ENCODE assay signal across 8 mouse cellular contexts in the genomic region with DNA sequence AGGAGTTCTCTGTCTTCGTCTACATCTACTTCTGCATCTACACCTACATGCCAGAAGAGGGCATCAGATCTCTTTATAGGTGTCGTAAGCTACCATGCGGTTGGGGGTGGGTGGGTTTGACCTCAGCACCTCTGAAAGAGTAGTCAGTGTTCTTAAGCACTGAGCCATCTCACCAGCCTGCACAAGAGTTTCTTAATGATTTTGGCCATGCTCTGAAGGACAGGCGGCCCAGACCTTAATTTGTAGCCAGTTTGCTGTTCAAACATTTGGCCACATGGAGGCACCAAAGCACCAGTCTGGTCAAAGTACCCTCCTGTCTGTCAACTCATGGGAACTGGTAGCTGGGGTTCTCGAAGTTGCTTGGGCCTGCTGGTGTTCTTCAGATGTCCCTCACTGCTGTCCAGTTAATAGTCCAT. TPM values are rescaled to one million over a fixed set of nuclear protein-coding genes. Genes with fewer than 3 reads are reported as not detected.
A peak's percentile ranks its signal among the peaks of the same experiment; 100 is the strongest.
DNase-seq lines count a peak whose midpoint lies in the region; ATAC-seq and TF ChIP-seq lines count a peak whose summit lies in the region.

No protein-coding gene starts in this region.

- TF ChIP-seq POLR2A in bone marrow macrophage, adult 2 months (IDR thresholded peaks at IDR 0.05; ENCODE audit: borderline replicate concordance, low read depth, low read length): no peak
- TF ChIP-seq POLR2A in embryonic fibroblast, embryonic 13.5 days (IDR thresholded peaks at IDR 0.05; ENCODE audit: low read depth, low read length): no peak
- TF ChIP-seq POLR2A in spleen, adult 2 months (IDR thresholded peaks at IDR 0.05; ENCODE audit: low read depth, low read length): no peak

- H3K4me1 ChIP-seq in bone marrow macrophage, adult 2 months (ENCODE audit: control insufficient read depth, insufficient read depth, low read length): peaks cover 3% of the 10 kb centered on the region; the same call in 1 of the 2 replicates
- H3K4me1 ChIP-seq in embryonic fibroblast, embryonic 13.5 days (ENCODE audit: control insufficient read depth, insufficient read depth, low read length): peaks cover 2% of the 10 kb centered on the region; the same call in 1 of the 2 replicates
- H3K4me1 ChIP-seq in heart, embryonic 11.5 days (ENCODE audit: control insufficient read depth, insufficient read depth, low read length): no peaks in the 10 kb centered on the region
- no peaks in the 10 kb centered on the region for H3K4me1 ChIP-seq in kidney, embryonic 14.5 days (ENCODE audit: control insufficient read depth, insufficient read depth, low read length)
- H3K4me1 ChIP-seq in limb, embryonic 15.5 days: peaks cover 15% of the 10 kb centered on the region
- H3K4me1 ChIP-seq in midbrain, postnatal 0 days (ENCODE audit: insufficient read depth, low read length): no peaks in the 10 kb centered on the region
- no peaks in the 10 kb centered on the region for H3K4me1 ChIP-seq in spleen, adult 2 months (ENCODE audit: control insufficient read depth, insufficient read depth, insufficient read length)

- H3K9ac ChIP-seq in heart, embryonic 11.5 days (ENCODE audit: low read depth, low read length): no peak overlapping the region
- H3K9ac ChIP-seq in kidney, embryonic 14.5 days (ENCODE audit: low read depth, low read length): no peak overlapping the region
- no peak overlapping the region for H3K9ac ChIP-seq in limb, embryonic 15.5 days
- no peak overlapping the region for H3K9ac ChIP-seq in midbrain, postnatal 0 days (replicated peaks; ENCODE audit: low read length, poor library complexity, severe bottlenecking)

- no peak overlapping the region for H3K27ac ChIP-seq in bone marrow macrophage, adult 2 months (ENCODE audit: insufficient read depth, low read depth, low read length)
- no peak overlapping the region for H3K27ac ChIP-seq in embryonic fibroblast, embryonic 13.5 days (ENCODE audit: insufficient read depth, low read length)
- H3K27ac ChIP-seq in heart, embryonic 11.5 days (ENCODE audit: low read depth, low read length): no peak overlapping the region
- no peak overlapping the region for H3K27ac ChIP-seq in kidney, embryonic 14.5 days (ENCODE audit: low read depth, low read length)
- no peak overlapping the region for H3K27ac ChIP-seq in limb, embryonic 15.5 days
- H3K27ac ChIP-seq in midbrain, postnatal 0 days (ENCODE audit: low read depth, low read length): no peak overlapping the region
- H3K27ac ChIP-seq in spleen, adult 2 months (ENCODE audit: insufficient read depth, low read length): no peak overlapping the region

- H3K4me3 ChIP-seq in bone marrow macrophage, adult 2 months (ENCODE audit: insufficient read depth, low read length): no peak overlapping the region
- no peak overlapping the region for H3K4me3 ChIP-seq in embryonic fibroblast, embryonic 13.5 days (ENCODE audit: insufficient read depth, low read length)
- no peak overlapping the region for H3K4me3 ChIP-seq in heart, embryonic 11.5 days (ENCODE audit: low read depth, low read length)
- no peak overlapping the region for H3K4me3 ChIP-seq in kidney, embryonic 14.5 days (ENCODE audit: low read length)
- no peak overlapping the region for H3K4me3 ChIP-seq in limb, embryonic 15.5 days
- H3K4me3 ChIP-seq in midbrain, postnatal 0 days (ENCODE audit: low read depth, low read length): no peak overlapping the region
- H3K4me3 ChIP-seq in spleen, adult 2 months (ENCODE audit: extremely low read depth, insufficient read depth, insufficient read length): no peak overlapping the region

- peak overlapping the region; percentile 48 for H3K4me2 ChIP-seq in heart, embryonic 11.5 days
- no peak overlapping the region for H3K4me2 ChIP-seq in kidney, embryonic 14.5 days (replicated peaks; ENCODE audit: low read depth, low read length)
- peak overlapping the region; percentile 35; the same call in 1 of the 2 replicates for H3K4me2 ChIP-seq in limb, embryonic 15.5 days
- H3K4me2 ChIP-seq in midbrain, postnatal 0 days (ENCODE audit: low read depth, low read length, poor library complexity, severe bottlenecking): peak overlapping the region; percentile 36; the same call in 1 of the 2 replicates

- peak; percentile 79 to 82 for DNase-seq in B cell, adult 2 months
- peak; percentile 74 for DNase-seq in midbrain, postnatal 0 days (ENCODE audit: low spot score)
- DNase-seq in spleen, adult 2 months (ENCODE audit: low read depth in 1 of 2, low spot score in 2 of 2): peak; percentile 49 to 59

- 13% methylated on average over 5 of the region's 5 CpGs for WGBS in heart, embryonic 11.5 days (ENCODE audit: insufficient replicate concordance)
- 13% methylated on average over 5 of the region's 5 CpGs for WGBS in kidney, embryonic 14.5 days
- WGBS in limb, embryonic 15.5 days: 13% methylated on average over 5 of the region's 5 CpGs
- 8% methylated on average over 5 of the region's 5 CpGs for WGBS in midbrain, postnatal 0 days
- 9% methylated on average over 5 of the region's 5 CpGs for WGBS in spleen, adult 2 months

- TF ChIP-seq CTCF in bone marrow macrophage, adult 2 months (IDR thresholded peaks at IDR 0.05; ENCODE audit: low read depth, low read length): peak; percentile 100
- TF ChIP-seq CTCF in embryonic fibroblast, embryonic 13.5 days (IDR thresholded peaks at IDR 0.05; ENCODE audit: borderline replicate concordance, insufficient read depth, low read length): peak; percentile 55
- TF ChIP-seq CTCF in midbrain, postnatal 0 days (IDR thresholded peaks at IDR 0.05): peak; percentile 87
- TF ChIP-seq CTCF in spleen, adult 2 months (IDR thresholded peaks at IDR 0.05; ENCODE audit: extremely low read depth, insufficient read depth, insufficient read length, insufficient replicate concordance): peak; percentile 73; the same call in 1 of the 2 replicates

- H3K36me3 ChIP-seq in heart, embryonic 11.5 days (ENCODE audit: control insufficient read depth, insufficient read depth, low read length): no peaks in the 10 kb centered on the region
- H3K36me3 ChIP-seq in kidney, embryonic 14.5 days (ENCODE audit: control insufficient read depth, insufficient read depth, low read length): no peaks in the 10 kb centered on the region
- H3K36me3 ChIP-seq in limb, embryonic 15.5 days: no peaks in the 10 kb centered on the region
- no peaks in the 10 kb centered on the region for H3K36me3 ChIP-seq in midbrain, postnatal 0 days (ENCODE audit: insufficient read depth, low read length)
- H3K36me3 ChIP-seq in spleen, adult 2 months (ENCODE audit: control insufficient read depth, insufficient read depth, low read length): no peaks in the 10 kb centered on the region

- no peaks in the 10 kb centered on the region for H3K9me3 ChIP-seq in heart, embryonic 11.5 days (replicated peaks; ENCODE audit: control insufficient read depth, low read length)
- no peaks in the 10 kb centered on the region for H3K9me3 ChIP-seq in kidney, embryonic 14.5 days (ENCODE audit: control insufficient read depth, low read length)
- no peaks in the 10 kb centered on the region for H3K9me3 ChIP-seq in limb, embryonic 15.5 days
- H3K9me3 ChIP-seq in midbrain, postnatal 0 days (ENCODE audit: low read length): no peaks in the 10 kb centered on the region

- peak; percentile 62; the same call in 1 of the 2 replicates for ATAC-seq in heart, embryonic 11.5 days (replicated peaks; ENCODE audit: insufficient number of reproducible peaks, low FRiP score, low TSS enrichment)
- peak; percentile 91 for ATAC-seq in kidney, embryonic 14.5 days (ENCODE audit: low FRiP score, low TSS enrichment)
- ATAC-seq in limb, embryonic 15.5 days (ENCODE audit: insufficient number of reproducible peaks, low FRiP score, low TSS enrichment, low read depth): 0 out of 2 replicates have a peak, but pooled peaks have one; percentile 2
- ATAC-seq in midbrain, postnatal 0 days (ENCODE audit: low FRiP score): peak; percentile 74

- H3K27me3 ChIP-seq in heart, embryonic 11.5 days (ENCODE audit: control insufficient read depth, insufficient read depth, low read length): no peaks in the 10 kb centered on the region
- H3K27me3 ChIP-seq in kidney, embryonic 14.5 days (ENCODE audit: control insufficient read depth, insufficient read depth, low read length): no peaks in the 10 kb centered on the region
- no peaks in the 10 kb centered on the region for H3K27me3 ChIP-seq in limb, embryonic 15.5 days
- H3K27me3 ChIP-seq in midbrain, postnatal 0 days (ENCODE audit: insufficient read depth, low read length): no peaks in the 10 kb centered on the region
- no peaks in the 10 kb centered on the region for H3K27me3 ChIP-seq in spleen, adult 2 months (ENCODE audit: control insufficient read depth, insufficient read depth, low read length)

RNA-seq across cellular contexts. Expression of a gene that starts 31.5 kb away (rescaled TPM):
- 10.6 and 12.8 TPM in 2 replicates for polyA plus RNA-seq in bone marrow macrophage, adult 2 months (2012; ENCODE audit: insufficient read depth, insufficient read length, missing spikeins)
- 4.9 and 5.1 TPM in 2 replicates for polyA plus RNA-seq in embryonic fibroblast, embryonic 13.5 days (2011; ENCODE audit: insufficient read length, low read depth, missing spikeins)
- polyA plus RNA-seq in heart, embryonic 11.5 days (2014; fragmentation: Nextera tagmentation; extraction: Ambion mirVana): 5.1 and 5.3 TPM in 2 replicates
- 10.5 and 15.7 TPM in 2 replicates for polyA plus RNA-seq in kidney, embryonic 14.5 days (2014; fragmentation: Nextera tagmentation; extraction: Ambion mirVana)
- 10.1 and 11.9 TPM in 2 replicates for polyA plus RNA-seq in limb, embryonic 15.5 days (2015; fragmentation: Nextera tagmentation; extraction: Ambion mirVana)
- 10.9 and 16.8 TPM in 2 replicates for total RNA-seq in midbrain, postnatal 0 days (2014; rRNA removed)
- 15.1 and 17.3 TPM in 2 replicates for polyA plus RNA-seq in midbrain, postnatal 0 days (2015; fragmentation: Nextera tagmentation; extraction: Ambion mirVana)
- 16.1 and 17.1 TPM in 2 replicates for polyA plus RNA-seq in spleen, adult 2 months (2012; rRNA removed)

RNA-seq across cellular contexts. Expression of a gene that starts 54.4 kb away (rescaled TPM):
- polyA plus RNA-seq in bone marrow macrophage, adult 2 months (2012; ENCODE audit: insufficient read depth, insufficient read length, missing spikeins): 8.1 and 12.9 TPM in 2 replicates
- polyA plus RNA-seq in embryonic fibroblast, embryonic 13.5 days (2011; ENCODE audit: insufficient read length, low read depth, missing spikeins): 36.2 and 44.1 TPM in 2 replicates
- polyA plus RNA-seq in heart, embryonic 11.5 days (2014; fragmentation: Nextera tagmentation; extraction: Ambion mirVana): 14.0 and 16.0 TPM in 2 replicates
- 24.7 and 25.8 TPM in 2 replicates for polyA plus RNA-seq in kidney, embryonic 14.5 days (2014; fragmentation: Nextera tagmentation; extraction: Ambion mirVana)
- polyA plus RNA-seq in limb, embryonic 15.5 days (2015; fragmentation: Nextera tagmentation; extraction: Ambion mirVana): 15.3 and 15.7 TPM in 2 replicates
- 34.9 and 40.8 TPM in 2 replicates for total RNA-seq in midbrain, postnatal 0 days (2014; rRNA removed)
- 6.8 and 10.1 TPM in 2 replicates for polyA plus RNA-seq in midbrain, postnatal 0 days (2015; fragmentation: Nextera tagmentation; extraction: Ambion mirVana)
- 2.9 and 3.1 TPM in 2 replicates for polyA plus RNA-seq in spleen, adult 2 months (2012; rRNA removed)

Comparison
In these comparisons a context has a peak if more than half of its experiments do, and no peak if none do; other contexts are left out.
1. ATAC-seq: peak in every context shown above with its lines; median percentile 91 in kidney, embryonic 14.5 days; 74 in midbrain, postnatal 0 days; 62 in heart, embryonic 11.5 days; 2 in limb, embryonic 15.5 days.